Mouse (Mus musculus) lung, embryonic 14.5 days (tissue): ENCODE results near the gene Setd1b. TPM values are rescaled to one million over a fixed set of nuclear protein-coding genes. Genes with fewer than 3 reads are reported as not detected.

Experiments used
- ATAC-seq: fragments of 200-750 bp; cut with Nextera tagmentation; 2 replicates; pipeline ENCODE4 v1.8.0; 2017; ENCODE audit warnings: mild to moderate bottlenecking, moderate TSS enrichment, moderate library complexity; ENCODE audit not compliant: insufficient read depth
- DNase-seq: peaks from one replicate; pipeline ENCODE4 v3.0.0-alpha.2; 2015
- H3K27ac ChIP-seq: fragments of 300-500 bp; sonication (generic); 2 replicates; pipeline ENCODE4 v1.5.1; 2014; ENCODE audit warnings: low read depth, mild to moderate bottlenecking, moderate library complexity
- H3K27me3 ChIP-seq: fragments of 300-500 bp; sonication (generic); 2 replicates; pipeline ENCODE4 v1.6.1; 2014; ENCODE audit warnings: low read length, control low read depth; ENCODE audit not compliant: insufficient read depth
- H3K36me3 ChIP-seq: fragments of 300-500 bp; sonication (generic); 2 replicates; pipeline ENCODE4 v1.6.1; 2014; ENCODE audit warnings: control low read depth; ENCODE audit not compliant: insufficient read depth
- H3K4me1 ChIP-seq: fragments of 300-500 bp; sonication (generic); 2 replicates; pipeline ENCODE4 v1.6.1; 2014; ENCODE audit warnings: antibody characterized with exemption, control low read depth; ENCODE audit not compliant: insufficient read depth
- H3K4me2 ChIP-seq: fragments of 300-500 bp; sonication (generic); 2 replicates; pipeline ENCODE4 v1.6.1; 2014; ENCODE audit warnings: mild to moderate bottlenecking
- H3K4me3 ChIP-seq: fragments of 300-500 bp; sonication (generic); 2 replicates; pipeline ENCODE4 v1.5.1; 2014; ENCODE audit warnings: low read depth, low read length
- H3K9ac ChIP-seq: fragments of 300-500 bp; sonication (generic); 2 replicates; pipeline ENCODE4 v1.6.1; 2014
- H3K9me3 ChIP-seq: fragments of 300-500 bp; sonication (generic); 2 replicates; pipeline ENCODE4 v1.6.1; 2016; ENCODE audit warnings: low read depth, low read length, control low read depth
- CTCF ChIP-seq: IDR thresholded peaks from 2 replicates; pipeline ENCODE4 v1.5.1; 2016; ENCODE audit warnings: antibody characterized with exemption, low read depth
- WGBS: fragments of 180-500 bp; shearing (Covaris S2); extraction: QIAGEN DNeasy Blood & Tissue Kit; methylation state at CpG from one replicate; pipeline ENCODE4 v1.1.7; 2014; 5-methylcytosine and 5-hydroxymethylcytosine counted together
- polyA plus RNA-seq: library from polyadenylated mRNA; unstranded; fragments of >200 nt; fragmentation: Nextera tagmentation; extraction: Ambion mirVana; gene quantifications from 2 replicates; pipeline ENCODE4 v1.2.1, GENCODE M21; 2014

The Setd1b gene
- polyA plus RNA-seq, 1 experiment from 2014 or later: 12.1 TPM

GRCm38 (mm10) chr5:123181536-123181935 lies 39.5 kb downstream of the Setd1b start:
- Histone ChIP-seq H3K4me1 (no peaks in the 10 kb centered on the region), H3K4me3 (no peak overlapping the region), H3K9ac (no peak overlapping the region), H3K27ac (no peak overlapping the region), H3K36me3 (no peaks in the 10 kb centered on the region), H3K4me2 (no peak overlapping the region), H3K9me3 (no peaks in the 10 kb centered on the region), H3K27me3 (no peaks in the 10 kb centered on the region)
- TF ChIP-seq CTCF: no peak
- ATAC-seq (no peak), DNase-seq (no peak)
- WGBS: 63% methylated on average over 6 of the region's 6 CpGs

- no peaks in the 10 kb centered on the region for H3K4me1 ChIP-seq
Observed at GRCm38 (mm10) chr5:123182651-123183050, 40.7 kb downstream of the Setd1b start, which contains the start of gene Hpd. TSS of gene Hpd (minus strand) at chr5:123182727.

GRCm38 (mm10) chr5:123185966-123186365 lies 44.0 kb downstream of the Setd1b start:
- WGBS: 55% methylated on average over 6 of the region's 6 CpGs

More at GRCm38 (mm10) chr5:123182651-123183050, 40.7 kb downstream of the Setd1b start, which contains the start of gene Hpd:
- H3K36me3 ChIP-seq: no peaks in the 10 kb centered on the region
- WGBS: 72% methylated on average over 10 of the region's 10 CpGs
- TF ChIP-seq CTCF: no peak
- ATAC-seq (no peak), DNase-seq (no peak)
- H3K4me2 ChIP-seq: no peak within 1 kb of the TSS
- H3K27ac ChIP-seq: no peak within 1 kb of the TSS
- H3K9me3 ChIP-seq: no peaks in the 10 kb centered on the region
- no peak within 1 kb of the TSS for H3K9ac ChIP-seq
- no peaks in the 10 kb centered on the region for H3K27me3 ChIP-seq
- H3K4me3 ChIP-seq: no peak within 1 kb of the TSS

GRCm38 (mm10) chr5:123187306-123187705 lies 45.3 kb downstream of the Setd1b start:
- Histone ChIP-seq H3K9ac (no peak overlapping the region), H3K4me3 (no peak overlapping the region), H3K4me1 (no peaks in the 10 kb centered on the region), H3K27me3 (no peaks in the 10 kb centered on the region), H3K27ac (no peak overlapping the region), H3K9me3 (no peaks in the 10 kb centered on the region), H3K4me2 (no peak overlapping the region), H3K36me3 (no peaks in the 10 kb centered on the region)
- 86% methylated on average over 3 of the region's 3 CpGs for WGBS
- no peak for TF ChIP-seq CTCF
- ATAC-seq (no peak), DNase-seq (no peak)

More at GRCm38 (mm10) chr5:123185966-123186365, 44.0 kb downstream of the Setd1b start:
- Histone ChIP-seq H3K27me3 (no peaks in the 10 kb centered on the region), H3K27ac (no peak overlapping the region), H3K9ac (no peak overlapping the region), H3K36me3 (no peaks in the 10 kb centered on the region), H3K4me2 (no peak overlapping the region), H3K4me1 (no peaks in the 10 kb centered on the region), H3K4me3 (no peak overlapping the region), H3K9me3 (no peaks in the 10 kb centered on the region)
- ATAC-seq (no peak), DNase-seq (peak; percentile 34)
- TF ChIP-seq CTCF: no peak

GRCm38 (mm10) chr5:123190912-123191311 lies 48.9 kb downstream of the Setd1b start:
- Histone ChIP-seq H3K4me3 (no peak overlapping the region), H3K9ac (no peak overlapping the region), H3K9me3 (no peaks in the 10 kb centered on the region), H3K4me1 (no peaks in the 10 kb centered on the region), H3K36me3 (no peaks in the 10 kb centered on the region), H3K4me2 (no peak overlapping the region), H3K27me3 (no peaks in the 10 kb centered on the region), H3K27ac (no peak overlapping the region)
- WGBS: 64% methylated on average over 3 of the region's 3 CpGs
- DNase-seq (no peak), ATAC-seq (no peak)
- TF ChIP-seq CTCF: no peak

GRCm38 (mm10) chr5:123191427-123191826 lies 49.4 kb downstream of the Setd1b start:
- no peak for ATAC-seq
- H3K36me3 ChIP-seq: no peaks in the 10 kb centered on the region
- H3K27me3 ChIP-seq: no peaks in the 10 kb centered on the region
- no peak for TF ChIP-seq CTCF
- H3K27ac ChIP-seq: no peak overlapping the region
- H3K4me2 ChIP-seq: no peak overlapping the region
- H3K9ac ChIP-seq: no peak overlapping the region
- no peak overlapping the region for H3K4me3 ChIP-seq
- 62% methylated on average over 6 of the region's 6 CpGs for WGBS
- no peak for DNase-seq
- H3K9me3 ChIP-seq: no peaks in the 10 kb centered on the region
- H3K4me1 ChIP-seq: no peaks in the 10 kb centered on the region

GRCm38 (mm10) chr5:123192606-123193150 lies 50.7 kb downstream of the Setd1b start:
- Histone ChIP-seq H3K9ac (no peak overlapping the region), H3K27ac (no peak overlapping the region), H3K27me3 (no peaks in the 10 kb centered on the region), H3K9me3 (no peaks in the 10 kb centered on the region), H3K4me2 (no peak overlapping the region), H3K4me1 (no peaks in the 10 kb centered on the region), H3K4me3 (no peak overlapping the region), H3K36me3 (no peaks in the 10 kb centered on the region)
- DNase-seq (no peak), ATAC-seq (no peak)
- WGBS: 51% methylated on average over 9 of the region's 9 CpGs
- no peak for TF ChIP-seq CTCF

GRCm38 (mm10) chr5:123193436-123193835 lies 51.4 kb downstream of the Setd1b start:
- no peak for ATAC-seq
- WGBS: 71% methylated on average over 5 of the region's 5 CpGs
- DNase-seq: no peak

More at GRCm38 (mm10) chr5:123193436-123193835, 51.4 kb downstream of the Setd1b start:
- Histone ChIP-seq H3K27me3 (no peaks in the 10 kb centered on the region), H3K4me1 (no peaks in the 10 kb centered on the region), H3K27ac (no peak overlapping the region), H3K4me2 (no peak overlapping the region), H3K36me3 (no peaks in the 10 kb centered on the region), H3K9ac (no peak overlapping the region), H3K4me3 (no peak overlapping the region), H3K9me3 (no peaks in the 10 kb centered on the region)
- no peak for TF ChIP-seq CTCF
